Mouse (Mus musculus) ES-E14 (cell line): ENCODE measurements at regions not wholly inside any gene's neighbourhood (a gene's known extent, or its start where the extent isn't known, plus 50 kb on each side); places are given as distances from the start of the nearest gene placed in this dataset.

ENCODE experiments used
- CHD2 ChIP-seq: IDR thresholded peaks from 2 replicates; pipeline ENCODE4 v1.6.1; 2014; ENCODE audit warnings: mild to moderate bottlenecking, low read depth, low read length, inconsistent platforms
- HCFC1 ChIP-seq: IDR thresholded peaks from 2 replicates; pipeline ENCODE4 v1.6.1; 2012; ENCODE audit warnings: low read length, inconsistent platforms, borderline replicate concordance; ENCODE audit not compliant: insufficient read depth
- MAFK ChIP-seq: IDR thresholded peaks from 2 replicates; pipeline ENCODE4 v1.6.1; 2014; ENCODE audit warnings: mild to moderate bottlenecking, low read depth, low read length, inconsistent platforms; ENCODE audit not compliant: insufficient read depth
- ZNF384 ChIP-seq: IDR thresholded peaks from 2 replicates; pipeline ENCODE4 v1.6.1; 2012; ENCODE audit warnings: low read depth, low read length, inconsistent platforms

- TF ChIP-seq ZNF384 (no peak), CHD2 (no peak), HCFC1 (no peak), MAFK (no peak)
Measured at GRCm38 (mm10) chr3:62192466-62192865, 145.7 kb upstream of the Arhgef26 start.
